Mouse (Mus musculus) layer of hippocampus, adult 6 months (tissue): ENCODE results near the gene Ptpru. TPM values are rescaled to one million over a fixed set of nuclear protein-coding genes. Genes with fewer than 3 reads are reported as not detected.

Experiments
- long read RNA-seq, 2 experiments: library from polyadenylated mRNA; unstranded; transcript quantifications; one replicate each; pipeline ENCODE4 v2.0.0; 2019 to 2020
- polyA plus RNA-seq: library from polyadenylated mRNA; unstranded; fragments of <200 nt; fragmentation: Nextera tagmentation; gene quantifications from 2 replicates; pipeline ENCODE4 v1.2.3, GENCODE M21; 2021

The Ptpru gene
- 12.1 and 12.5 TPM in 2 replicates for polyA plus RNA-seq
- long read RNA-seq, experiment 1, partial matches to known transcripts: 9 of 15 reads
- long read RNA-seq, experiment 1, other reads (novel, unspliced or antisense): 6 of 15 reads
- long read RNA-seq, experiment 2, full-length matches to known transcripts: 1 of 31 reads
- long read RNA-seq, experiment 2, partial matches to known transcripts: 25 of 31 reads
- long read RNA-seq, experiment 2, other reads (novel, unspliced or antisense): 5 of 31 reads

DNA sequence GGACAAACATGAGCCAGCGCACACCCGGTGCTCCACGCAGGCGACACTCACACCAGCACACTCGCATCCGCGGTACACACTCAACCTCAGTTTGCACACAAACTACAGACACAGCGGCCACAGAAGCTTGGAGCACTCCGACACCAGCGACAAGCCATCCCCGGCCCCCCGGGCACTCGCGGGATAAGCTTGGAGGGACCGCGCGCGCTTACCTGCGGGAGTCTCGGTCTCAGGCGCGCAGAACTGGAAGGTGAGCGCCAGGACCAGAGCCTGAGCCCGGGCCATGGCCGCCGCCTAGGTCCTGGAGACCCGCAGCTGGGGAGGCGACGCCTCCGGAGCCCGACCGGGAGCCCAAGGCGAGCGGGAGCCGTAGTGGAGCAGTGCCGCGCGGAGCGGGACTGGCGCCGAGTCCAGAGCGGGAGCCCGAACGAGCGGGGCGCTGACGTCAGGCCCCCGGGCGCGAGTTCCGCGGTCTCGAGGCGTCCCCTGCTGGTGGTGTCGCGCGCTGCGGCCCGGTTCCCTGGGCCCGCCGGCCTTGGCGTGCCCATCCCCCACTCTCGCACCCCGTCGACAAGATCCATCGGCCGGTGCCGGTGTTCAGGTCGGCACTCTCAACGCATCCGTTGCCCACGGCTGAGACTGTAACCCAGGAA, at the start of gene Ptpru:
Gene Ptpru (minus strand): TSS at position 417 of the 653 bp plus-strand sequence.

DNA sequence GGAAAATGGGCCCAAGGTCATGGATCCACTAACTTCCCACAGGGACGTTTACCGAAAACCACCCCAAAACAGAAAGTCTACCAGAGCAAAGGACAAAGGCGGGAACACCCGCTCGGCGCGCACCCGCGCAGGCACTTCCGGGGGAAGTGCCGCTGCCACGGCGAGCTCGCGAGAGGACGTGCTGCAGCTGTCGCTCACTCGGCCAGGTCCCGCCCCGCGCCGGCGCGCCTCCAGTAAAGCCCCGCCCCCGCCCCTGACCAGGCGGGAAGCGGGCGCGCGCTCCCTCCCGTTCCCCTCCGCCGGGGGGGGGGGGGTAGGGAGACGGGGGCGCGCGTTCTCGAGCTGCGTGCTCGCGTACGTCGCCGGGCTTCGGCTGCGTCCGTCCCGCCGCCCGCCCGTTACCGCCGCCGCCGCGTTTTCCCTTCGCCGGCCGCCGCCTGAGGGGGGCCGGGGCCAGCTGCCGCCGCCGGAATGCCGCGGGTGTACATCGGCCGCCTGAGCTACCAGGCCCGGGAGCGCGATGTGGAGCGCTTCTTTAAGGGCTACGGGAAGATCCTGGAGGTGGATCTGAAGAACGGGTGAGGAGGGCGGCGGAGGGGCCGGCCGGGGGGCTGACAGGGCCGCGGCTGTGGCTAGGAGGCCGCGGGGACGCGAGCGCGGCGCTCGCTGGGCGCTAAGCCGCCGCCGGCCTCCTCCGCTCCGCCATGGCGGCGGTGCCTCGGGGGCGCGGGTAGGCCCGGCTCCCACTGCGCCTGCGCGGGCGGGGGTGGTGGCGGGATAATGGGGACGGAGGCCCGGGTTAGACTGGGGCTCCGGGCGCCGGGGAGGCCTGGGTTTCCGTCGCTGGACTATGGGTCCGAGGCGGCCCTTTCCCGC, 35.4 kb upstream of the Ptpru start, which contains the start of gene Srsf4:
Gene Srsf4 (plus strand): TSS at position 325 of the 876 bp plus-strand sequence.

GRCm38 (mm10) chr4:131843290-131843743, 5.2 kb upstream of the Ptpru start, which contains the start of gene Mecr:
Gene Mecr (plus strand): TSS chr4:131843470.

Other genes with a start within 250 kb of the Ptpru start
- gene Mecr, start 5.2 kb upstream of the Ptpru start, polyA plus RNA-seq: 22.0 and 24.2 TPM in 2 replicates
- 49.4 and 54.3 TPM in 2 replicates for gene Srsf4, start 35.3 kb upstream of the Ptpru start, polyA plus RNA-seq
- 0.10 and 0.16 TPM in 2 replicates for gene Tmem200b, start 83.5 kb upstream of the Ptpru start, polyA plus RNA-seq
- gene Gm10300, start 236.4 kb upstream of the Ptpru start, polyA plus RNA-seq: 0.06 and 0.08 TPM in 2 replicates
- gene Epb41, start 237.0 kb upstream of the Ptpru start, polyA plus RNA-seq: 3.9 TPM in 2 replicates